Mouse (Mus musculus) liver, embryonic 11.5 days (tissue): ENCODE results near the gene Dlgap5. TPM values are rescaled to one million over a fixed set of nuclear protein-coding genes. Genes with fewer than 3 reads are reported as not detected.
"Not testable (repeated sequence)": the region's sequence is repeated elsewhere in the genome, so short reads cannot be mapped to it uniquely, and the experiment has no call there.

Source experiments
- ATAC-seq: fragments of 200-750 bp; cut with Nextera tagmentation; replicated peaks from 2 replicates; pipeline ENCODE4 v1.8.0; 2017; ENCODE audit warnings: moderate number of reproducible peaks, mild to moderate bottlenecking, moderate TSS enrichment, moderate library complexity; ENCODE audit not compliant: low FRiP score
- DNase-seq: peaks from one replicate; pipeline ENCODE4 v3.0.0-alpha.2; 2017; ENCODE audit warnings: low spot score
- H3K27ac ChIP-seq: fragments of 300-500 bp; sonication (generic); 2 replicates; pipeline ENCODE4 v1.5.1; 2014; ENCODE audit warnings: mild to moderate bottlenecking, low read depth, low read length, control low read depth
- H3K27me3 ChIP-seq: fragments of 300-500 bp; sonication (generic); replicated peaks from 2 replicates; pipeline ENCODE4 v1.6.1; 2014; ENCODE audit warnings: low read length, mixed read lengths; ENCODE audit not compliant: control insufficient read depth, insufficient read depth
- H3K36me3 ChIP-seq: fragments of 300-500 bp; sonication (generic); 2 replicates; pipeline ENCODE4 v1.6.1; 2014; ENCODE audit warnings: mild to moderate bottlenecking, low read length, moderate library complexity, mixed read lengths; ENCODE audit not compliant: control insufficient read depth, insufficient read depth
- H3K4me1 ChIP-seq: fragments of 300-500 bp; sonication (generic); replicated peaks from 2 replicates; pipeline ENCODE4 v1.6.1; 2014; ENCODE audit warnings: low read length, mixed read lengths; ENCODE audit not compliant: control insufficient read depth, insufficient read depth
- H3K4me2 ChIP-seq: fragments of 300-500 bp; sonication (generic); 2 replicates; pipeline ENCODE4 v1.6.1; 2014; ENCODE audit warnings: mild to moderate bottlenecking, control low read depth, moderate library complexity
- H3K4me3 ChIP-seq: fragments of 300-500 bp; sonication (generic); 2 replicates; pipeline ENCODE4 v1.5.1; 2014; ENCODE audit warnings: low read depth, low read length, control low read depth
- H3K9ac ChIP-seq: fragments of 300-500 bp; sonication (generic); 2 replicates; pipeline ENCODE4 v1.6.1; 2014; ENCODE audit warnings: low read depth, low read length, control low read depth
- H3K9me3 ChIP-seq: fragments of 300-500 bp; sonication (generic); 2 replicates; pipeline ENCODE4 v1.6.1; 2016; ENCODE audit warnings: low read length, inconsistent platforms, mixed read lengths; ENCODE audit not compliant: control insufficient read depth
- WGBS: fragments of 180-500 bp; shearing (Covaris S2); extraction: QIAGEN DNeasy Blood & Tissue Kit; methylation state at CpG from one replicate; pipeline ENCODE4 v1.1.7; 2014; 5-methylcytosine and 5-hydroxymethylcytosine counted together
- polyA plus RNA-seq: library from polyadenylated mRNA; unstranded; fragments of >200 nt; fragmentation: Nextera tagmentation; extraction: Ambion mirVana; gene quantifications from 2 replicates; pipeline ENCODE4 v1.2.1, GENCODE M21; 2014

The Dlgap5 gene
- 71.1 and 71.7 TPM in 2 replicates for polyA plus RNA-seq

- ATAC-seq, result peak; percentile 97
- H3K27me3 ChIP-seq, result no peaks in the 10 kb centered on the region
Measured at GRCm38 (mm10) chr14:47417775-47418665, at the start of gene Dlgap5. Gene Dlgap5 (minus strand): TSS chr14:47418407.

GRCm38 (mm10) chr14:47465468-47466175, 47.4 kb upstream of the Dlgap5 start:
- H3K4me2 ChIP-seq, result no peak overlapping the region
- H3K9ac ChIP-seq, result no peak overlapping the region
- H3K4me1 ChIP-seq, result no peaks in the 10 kb centered on the region
- H3K27ac ChIP-seq, result no peak overlapping the region
- 48% methylated on average over 7 of the region's 7 CpGs for WGBS
- H3K36me3 ChIP-seq, result no peaks in the 10 kb centered on the region
- no peak for DNase-seq
- H3K27me3 ChIP-seq, result no peaks in the 10 kb centered on the region
- H3K4me3 ChIP-seq, result no peak overlapping the region
- H3K9me3 ChIP-seq, result no peaks in the 10 kb centered on the region
- ATAC-seq, result no peak

More at GRCm38 (mm10) chr14:47417775-47418665, at the start of gene Dlgap5:
- Histone ChIP-seq H3K27ac (peak within 1 kb of the TSS; percentile 80), H3K9ac (peak within 1 kb of the TSS; percentile 89), H3K4me3 (peak within 1 kb of the TSS; percentile 76), H3K36me3 (peaks cover 19% of the 10 kb centered on the region), H3K4me2 (peak within 1 kb of the TSS; percentile 94), H3K4me1 (peaks cover 13% of the 10 kb centered on the region), H3K9me3 (no peaks in the 10 kb centered on the region)
- DNase-seq, result peak; percentile 90
- 2% methylated on average over 36 of the region's 36 CpGs for WGBS

- ATAC-seq, result no peak
- 68% methylated on average over 10 of the region's 10 CpGs for WGBS
- Histone ChIP-seq H3K36me3 (no peaks in the 10 kb centered on the region), H3K27ac (no peak overlapping the region), H3K4me3 (no peak overlapping the region), H3K4me2 (no peak overlapping the region), H3K27me3 (no peaks in the 10 kb centered on the region), H3K4me1 (no peaks in the 10 kb centered on the region), H3K9ac (no peak overlapping the region), H3K9me3 (no peaks in the 10 kb centered on the region)
- DNase-seq, result no peak
Measured at GRCm38 (mm10) chr14:47464426-47464825, 46.2 kb upstream of the Dlgap5 start.

- WGBS, result 65% methylated on average over 9 of the region's 9 CpGs
- Histone ChIP-seq H3K4me1 (no peaks in the 10 kb centered on the region), H3K27me3 (no peaks in the 10 kb centered on the region), H3K4me3 (no peak overlapping the region), H3K9ac (no peak overlapping the region), H3K27ac (no peak overlapping the region), H3K9me3 (no peaks in the 10 kb centered on the region), H3K36me3 (no peaks in the 10 kb centered on the region), H3K4me2 (no peak overlapping the region)
- DNase-seq (no peak), ATAC-seq (no peak)
Measured at GRCm38 (mm10) chr14:47462877-47463460, 44.8 kb upstream of the Dlgap5 start.

- Histone ChIP-seq H3K9ac (no peak overlapping the region), H3K4me3 (no peak overlapping the region), H3K36me3 (no peaks in the 10 kb centered on the region), H3K9me3 (no peaks in the 10 kb centered on the region), H3K27ac (no peak overlapping the region), H3K4me2 (no peak overlapping the region), H3K27me3 (no peaks in the 10 kb centered on the region), H3K4me1 (no peaks in the 10 kb centered on the region)
- WGBS, result 67% methylated on average over 4 of the region's 4 CpGs
- DNase-seq (no peak), ATAC-seq (no peak)
Measured at GRCm38 (mm10) chr14:47462453-47462852, 44.2 kb upstream of the Dlgap5 start.

- Histone ChIP-seq H3K4me2 (no peak overlapping the region), H3K4me1 (no peaks in the 10 kb centered on the region), H3K9ac (no peak overlapping the region), H3K9me3 (no peaks in the 10 kb centered on the region), H3K4me3 (no peak overlapping the region), H3K27me3 (no peaks in the 10 kb centered on the region), H3K27ac (no peak overlapping the region), H3K36me3 (no peaks in the 10 kb centered on the region)
- ATAC-seq (no peak), DNase-seq (no peak)
- 54% methylated on average over 8 of the region's 8 CpGs for WGBS
Measured at GRCm38 (mm10) chr14:47461997-47462396, 43.8 kb upstream of the Dlgap5 start.

- Histone ChIP-seq H3K4me3 (no peak overlapping the region), H3K4me1 (no peaks in the 10 kb centered on the region), H3K27ac (no peak overlapping the region), H3K36me3 (no peaks in the 10 kb centered on the region), H3K27me3 (no peaks in the 10 kb centered on the region), H3K4me2 (no peak overlapping the region), H3K9ac (no peak overlapping the region), H3K9me3 (no peaks in the 10 kb centered on the region)
- ATAC-seq (no peak), DNase-seq (no peak)
- 71% methylated on average over 4 of the region's 4 CpGs for WGBS
Measured at GRCm38 (mm10) chr14:47459556-47459955, 41.3 kb upstream of the Dlgap5 start.

- not testable (repeated sequence) for H3K4me1 ChIP-seq, H3K9me3 ChIP-seq, H3K27ac ChIP-seq, ATAC-seq, H3K4me3 ChIP-seq, H3K4me2 ChIP-seq, H3K9ac ChIP-seq, H3K36me3 ChIP-seq, H3K27me3 ChIP-seq, DNase-seq
- WGBS, result 99% methylated on average over 2 of the region's 5 CpGs
Measured at GRCm38 (mm10) chr14:47450121-47450520, 31.9 kb upstream of the Dlgap5 start, which contains the start of gene Fbxo34. Gene Fbxo34 (plus strand): TSS chr14:47450421.
